Mouse (Mus musculus) MEL (cell line): ENCODE results near the gene Ddx42. TPM values are rescaled to one million over a fixed set of nuclear protein-coding genes. Genes with fewer than 3 reads are reported as not detected.

Experiments used
- DNase-seq: peaks from one replicate; pipeline ENCODE4 v3.0.0; 2011; ENCODE audit warnings: low read depth, low spot score
- H3K27ac ChIP-seq: 2 replicates; pipeline ENCODE4 v1.5.1; 2012; ENCODE audit warnings: low read depth, mild to moderate bottlenecking, control low read depth, low read length, moderate library complexity; ENCODE audit not compliant: control insufficient read depth
- H3K27me3 ChIP-seq, 2 experiments: fragments of 150-350 bp in 1 of 2; sonication (generic) in 1 of 2; 2 replicates each; pipeline ENCODE4 v1.6.1; 2012; ENCODE audit warnings: low read length in 2 of 2, mild to moderate bottlenecking in 2 of 2, improper control_type of control experiment in 1 of 2, moderate library complexity in 1 of 2; ENCODE audit not compliant: insufficient read depth in 2 of 2, control insufficient read depth in 1 of 2
- H3K36me3 ChIP-seq, 2 experiments: 2 replicates each; pipeline ENCODE4 v1.6.1; 2012 to 2014; ENCODE audit warnings: low read length in 2 of 2, improper control_type of control experiment in 1 of 2, inconsistent platforms in 1 of 2, mild to moderate bottlenecking in 1 of 2; ENCODE audit not compliant: insufficient read depth in 2 of 2, control insufficient read depth in 1 of 2
- H3K4me1 ChIP-seq, 2 experiments: fragments of 150-350 bp in 1 of 2; sonication (generic) in 1 of 2; 2 replicates each; pipeline ENCODE4 v1.6.1; 2012; ENCODE audit warnings: low read length in 2 of 2, improper control_type of control experiment in 1 of 2, mild to moderate bottlenecking in 1 of 2; ENCODE audit not compliant: insufficient read depth in 2 of 2, control insufficient read depth in 1 of 2
- H3K4me3 ChIP-seq, 2 experiments: fragments of 150-350 bp in 1 of 2; sonication (generic) in 1 of 2; 2 replicates each; pipeline ENCODE4 v1.5.1; 2012; ENCODE audit warnings: low read depth in 2 of 2, low read length in 2 of 2, mild to moderate bottlenecking in 2 of 2, moderate library complexity in 2 of 2, control low read depth in 1 of 2, improper control_type of control experiment in 1 of 2; ENCODE audit not compliant: control insufficient read depth in 1 of 2, insufficient read depth in 1 of 2
- H3K79me2 ChIP-seq: 2 replicates; pipeline ENCODE4 v1.6.1; 2012; ENCODE audit warnings: mild to moderate bottlenecking, low read length, moderate library complexity; ENCODE audit not compliant: control insufficient read depth, poor library complexity, insufficient read depth
- H3K9ac ChIP-seq: 2 replicates; pipeline ENCODE4 v1.6.1; 2012; ENCODE audit warnings: low read depth, mild to moderate bottlenecking, control low read depth, low read length, moderate library complexity; ENCODE audit not compliant: control insufficient read depth, poor library complexity, severe bottlenecking
- H3K9me3 ChIP-seq: fragments of 150-350 bp; sonication (generic); replicated peaks from 2 replicates; pipeline ENCODE4 v1.6.1; 2012; ENCODE audit warnings: mild to moderate bottlenecking, low read length, improper control_type of control experiment, moderate library complexity; ENCODE audit not compliant: insufficient read depth
- BHLHE40 ChIP-seq: IDR thresholded peaks from 2 replicates; pipeline ENCODE4 v1.6.1; 2012; ENCODE audit warnings: low read depth, mild to moderate bottlenecking, inconsistent platforms, low read length, improper control_type of control experiment, borderline replicate concordance
- CHD1 ChIP-seq: IDR thresholded peaks from 2 replicates; pipeline ENCODE4 v1.6.1; 2012; ENCODE audit warnings: low read depth, mild to moderate bottlenecking, inconsistent platforms, low read length, improper control_type of control experiment
- CHD2 ChIP-seq: IDR thresholded peaks from 2 replicates; pipeline ENCODE4 v1.6.1; 2011; ENCODE audit warnings: low read length, improper control_type of control experiment
- CTCF ChIP-seq, 3 experiments: IDR thresholded peaks in 2 of 3; conservative IDR thresholded peaks in 1 of 3; 2 replicates each; pipeline ENCODE4 v1.5.1; 2011 to 2012; ENCODE audit warnings: low read length in 3 of 3, low read depth in 2 of 3, mild to moderate bottlenecking in 2 of 3, improper control_type of control experiment in 1 of 3, inconsistent platforms in 1 of 3, mixed read lengths in 1 of 3, moderate library complexity in 1 of 3; ENCODE audit not compliant: control insufficient read depth in 1 of 3, insufficient read depth in 1 of 3, poor library complexity in 1 of 3, severe bottlenecking in 1 of 3
- E2F4 ChIP-seq: IDR thresholded peaks from 2 replicates; pipeline ENCODE4 v1.6.1; 2011; ENCODE audit warnings: low read depth, low read length, improper control_type of control experiment, borderline replicate concordance
- ELF1 ChIP-seq: IDR thresholded peaks from 2 replicates; pipeline ENCODE4 v1.6.1; 2014; ENCODE audit warnings: low read depth, mild to moderate bottlenecking, inconsistent platforms, low read length, improper control_type of control experiment, moderate library complexity
- ETS1 ChIP-seq: IDR thresholded peaks from 2 replicates; pipeline ENCODE4 v1.6.1; 2012; ENCODE audit warnings: low read depth, mild to moderate bottlenecking, inconsistent platforms, low read length, improper control_type of control experiment, moderate library complexity
- GABPA ChIP-seq: IDR thresholded peaks from 2 replicates; pipeline ENCODE4 v1.6.1; 2012; ENCODE audit warnings: low read depth, mild to moderate bottlenecking, inconsistent platforms, low read length, improper control_type of control experiment, moderate library complexity
- GATA1 ChIP-seq: IDR thresholded peaks from 2 replicates; pipeline ENCODE4 v1.6.1; 2011; ENCODE audit warnings: low read depth, low read length, improper control_type of control experiment
- HCFC1 ChIP-seq: IDR thresholded peaks from 2 replicates; pipeline ENCODE4 v1.6.1; 2012; ENCODE audit warnings: low read depth, mild to moderate bottlenecking, inconsistent platforms, low read length, improper control_type of control experiment, moderate library complexity
- JUND ChIP-seq: IDR thresholded peaks from 2 replicates; pipeline ENCODE4 v1.6.1; 2011; ENCODE audit warnings: low read depth, mild to moderate bottlenecking, improper control_type of control experiment, low read length
- KAT2A ChIP-seq: conservative IDR thresholded peaks from 2 replicates; pipeline ENCODE4 v1.6.1; 2012; ENCODE audit warnings: low read depth, low read length, improper control_type of control experiment, inconsistent platforms
- MAFK ChIP-seq: IDR thresholded peaks from 2 replicates; pipeline ENCODE4 v1.6.1; 2011; ENCODE audit warnings: low read depth, mild to moderate bottlenecking, low read length, improper control_type of control experiment, borderline replicate concordance
- MAX ChIP-seq: IDR thresholded peaks from 2 replicates; pipeline ENCODE4 v1.6.1; 2011; ENCODE audit warnings: low read length, improper control_type of control experiment
- MAZ ChIP-seq: IDR thresholded peaks from 2 replicates; pipeline ENCODE4 v1.6.1; 2012; ENCODE audit warnings: low read depth, mild to moderate bottlenecking, inconsistent platforms, low read length, improper control_type of control experiment
- MEF2A ChIP-seq: IDR thresholded peaks from 2 replicates; pipeline ENCODE4 v1.6.1; 2014; ENCODE audit warnings: low read depth, mild to moderate bottlenecking, inconsistent platforms, low read length, improper control_type of control experiment; ENCODE audit not compliant: poor library complexity, insufficient replicate concordance, severe bottlenecking; ENCODE audit errors: extremely low read depth
- MXI1 ChIP-seq: IDR thresholded peaks from 2 replicates; pipeline ENCODE4 v1.6.1; 2011; ENCODE audit warnings: mild to moderate bottlenecking, low read depth, low read length, improper control_type of control experiment
- MYB ChIP-seq: IDR thresholded peaks from 2 replicates; pipeline ENCODE4 v1.6.1; 2011; ENCODE audit warnings: mild to moderate bottlenecking, low read depth, low read length, improper control_type of control experiment
- MYC ChIP-seq: IDR thresholded peaks from 2 replicates; pipeline ENCODE4 v1.6.1; 2011; ENCODE audit warnings: low read depth, mild to moderate bottlenecking, low read length, improper control_type of control experiment, moderate library complexity
- NELFE ChIP-seq: IDR thresholded peaks from 2 replicates; pipeline ENCODE4 v1.6.1; 2011; ENCODE audit warnings: low read depth, low read length, improper control_type of control experiment
- NRF1 ChIP-seq: IDR thresholded peaks from 2 replicates; pipeline ENCODE4 v1.6.1; 2014; ENCODE audit warnings: low read depth, mild to moderate bottlenecking, inconsistent platforms, low read length, improper control_type of control experiment, moderate library complexity; ENCODE audit not compliant: poor library complexity, insufficient read depth, severe bottlenecking
- POLR2A ChIP-seq, 2 experiments: IDR thresholded peaks; 2 replicates each; pipeline ENCODE4 v1.6.1; 2011 to 2012; ENCODE audit warnings: low read length in 2 of 2, mild to moderate bottlenecking in 2 of 2, control low read depth in 1 of 2, improper control_type of control experiment in 1 of 2, low read depth in 1 of 2, moderate library complexity in 1 of 2; ENCODE audit not compliant: control insufficient read depth in 1 of 2, insufficient read depth in 1 of 2, poor library complexity in 1 of 2
- POLR2AphosphoS5 ChIP-seq: IDR thresholded peaks from 2 replicates; pipeline ENCODE4 v1.6.1; 2012; ENCODE audit warnings: low read depth, borderline replicate concordance, mild to moderate bottlenecking, inconsistent platforms, low read length, moderate library complexity, mixed read lengths
- RAD21 ChIP-seq: IDR thresholded peaks from 2 replicates; pipeline ENCODE4 v1.6.1; 2011; ENCODE audit warnings: mild to moderate bottlenecking, low read depth, low read length, improper control_type of control experiment
- RCOR1 ChIP-seq: IDR thresholded peaks from 2 replicates; pipeline ENCODE4 v1.6.1; 2012; ENCODE audit warnings: low read depth, mild to moderate bottlenecking, inconsistent platforms, low read length, improper control_type of control experiment
- SIN3A ChIP-seq: IDR thresholded peaks from 2 replicates; pipeline ENCODE4 v1.6.1; 2012; ENCODE audit warnings: low read length, improper control_type of control experiment, inconsistent platforms
- SMC3 ChIP-seq: IDR thresholded peaks from 2 replicates; pipeline ENCODE4 v1.6.1; 2011; ENCODE audit warnings: low read depth, low read length, improper control_type of control experiment
- TAL1 ChIP-seq: IDR thresholded peaks from 2 replicates; pipeline ENCODE4 v1.6.1; 2012; ENCODE audit warnings: mild to moderate bottlenecking, inconsistent platforms, low read length, moderate library complexity, mixed read lengths
- TBP ChIP-seq: IDR thresholded peaks from 2 replicates; pipeline ENCODE4 v1.8.0; 2011; ENCODE audit warnings: low read depth, low read length, improper control_type of control experiment
- TCF12 ChIP-seq: IDR thresholded peaks from 2 replicates; pipeline ENCODE4 v1.6.1; 2014; ENCODE audit warnings: low read depth, mild to moderate bottlenecking, inconsistent platforms, low read length, improper control_type of control experiment, moderate library complexity
- UBTF ChIP-seq: IDR thresholded peaks from 2 replicates; pipeline ENCODE4 v1.6.1; 2012; ENCODE audit warnings: low read depth, mild to moderate bottlenecking, inconsistent platforms, low read length, improper control_type of control experiment, moderate library complexity, borderline replicate concordance; ENCODE audit not compliant: insufficient read depth
- USF1 ChIP-seq: IDR thresholded peaks from 2 replicates; pipeline ENCODE4 v1.6.1; 2014; ENCODE audit warnings: low read depth, mild to moderate bottlenecking, inconsistent platforms, low read length, improper control_type of control experiment, moderate library complexity
- USF2 ChIP-seq, 2 experiments: IDR thresholded peaks; 2 replicates each; pipeline ENCODE4 v1.6.1; 2011 to 2012; ENCODE audit warnings: improper control_type of control experiment in 2 of 2, low read length in 2 of 2, borderline replicate concordance in 1 of 2, inconsistent platforms in 1 of 2, low read depth in 1 of 2, mild to moderate bottlenecking in 1 of 2; ENCODE audit not compliant: insufficient read depth in 1 of 2
- ZC3H11A ChIP-seq: IDR thresholded peaks from 2 replicates; pipeline ENCODE4 v1.6.1; 2012; ENCODE audit warnings: low read depth, mild to moderate bottlenecking, inconsistent platforms, low read length, improper control_type of control experiment
- ZKSCAN1 ChIP-seq: IDR thresholded peaks from 2 replicates; pipeline ENCODE4 v1.6.1; 2012; ENCODE audit warnings: low read depth, mild to moderate bottlenecking, inconsistent platforms, low read length, improper control_type of control experiment, moderate library complexity
- ZMIZ1 ChIP-seq: IDR thresholded peaks from 2 replicates; pipeline ENCODE4 v1.6.1; 2012; ENCODE audit warnings: low read depth, mild to moderate bottlenecking, inconsistent platforms, low read length, improper control_type of control experiment, moderate library complexity
- polyA plus RNA-seq, 2 experiments: library from polyadenylated mRNA; stranded (reverse) in 1 of 2; unstranded in 1 of 2; fragments of >175 nt in 1 of 2; fragments of >200 nt in 1 of 2; gene quantifications; 2 replicates each; pipeline versions ENCODE4 v1.2.1 to v1.2.4; 2012; ENCODE audit warnings: low replicate concordance in 2 of 2, low read depth in 1 of 2; ENCODE audit not compliant: insufficient read length in 2 of 2, insufficient read depth in 1 of 2, missing spikeins in 1 of 2
- total RNA-seq: library from RNA; depleted of rRNA; stranded (reverse); fragments of 300-350 nt; gene quantifications from 2 replicates; pipeline ENCODE4 v1.2.3, GENCODE M21; 2012

The Ddx42 gene
- total and polyA plus RNA-seq, 3 experiments: 56.1 to 57.7 TPM; not detected in 1

DNA sequence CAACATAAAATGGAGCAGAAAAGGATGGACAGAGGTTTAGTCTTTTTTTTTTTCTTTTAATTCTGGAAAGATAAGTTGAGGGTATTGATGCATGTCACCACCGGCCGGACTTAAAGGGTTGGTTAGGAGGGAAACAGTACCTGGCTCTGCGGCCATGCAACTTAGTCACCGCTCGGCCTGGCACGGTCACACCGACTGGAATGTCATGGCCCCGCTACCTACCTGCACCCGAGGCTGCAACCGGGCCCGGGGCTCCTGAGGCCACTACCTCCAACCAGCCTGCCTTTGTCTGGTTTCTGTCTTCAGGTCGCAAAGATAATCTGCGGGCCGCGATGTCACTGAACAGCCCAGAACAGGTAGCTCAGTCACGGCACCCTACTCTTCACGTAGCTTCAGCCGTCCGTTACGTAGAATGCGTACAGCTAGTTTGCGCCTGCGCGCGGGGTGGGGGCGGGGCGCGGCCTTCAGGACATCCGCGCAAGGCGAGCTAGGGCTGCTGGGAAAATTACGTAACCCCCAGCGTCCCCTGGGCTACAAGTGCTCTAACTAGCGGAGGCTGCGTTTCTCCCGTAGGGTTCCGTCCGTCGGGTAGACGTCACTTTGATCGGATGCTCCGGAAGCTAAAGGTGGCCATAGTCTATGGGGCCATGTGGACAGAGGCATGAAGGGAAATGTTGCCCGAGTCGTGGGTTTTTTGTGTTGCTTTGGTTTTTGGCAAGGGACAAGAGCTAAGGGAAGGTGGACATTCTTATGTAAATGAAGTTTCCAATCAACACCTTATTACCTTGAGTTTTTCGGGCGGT, 598 bp upstream of the Ddx42 start, which contains the start of gene Ccdc47:
Gene Ccdc47, minus strand, starts transcription at position 418 of the 803 bp plus-strand sequence.
- peak within 1 kb of the TSS; percentile 86 to 92 for H3K4me3 ChIP-seq
- H3K27ac ChIP-seq: peak within 1 kb of the TSS; percentile 95
- no peaks in the 10 kb centered on the region for H3K27me3 ChIP-seq
- H3K4me1 ChIP-seq: peaks cover 0 to 19% of the 10 kb centered on the region in 2 experiments; a peak in 3 of 4 replicates
- peak within 1 kb of the TSS; percentile 91 for H3K9ac ChIP-seq
- peaks cover 17 to 32% of the 10 kb centered on the region in 2 experiments for H3K36me3 ChIP-seq
- DNase-seq: peak; percentile 100
- peaks cover 63% of the 10 kb centered on the region for H3K79me2 ChIP-seq
- no peaks in the 10 kb centered on the region for H3K9me3 ChIP-seq
- TF ChIP-seq NRF1: peak; percentile 93
- no peak for TF ChIP-seq RCOR1
- TF ChIP-seq HCFC1: peak; percentile 86
- no peak for TF ChIP-seq RAD21
- TF ChIP-seq E2F4: no peak
- TF ChIP-seq SMC3: no peak
- TF ChIP-seq TBP: no peak
- no peak for TF ChIP-seq MAZ
- no peak for TF ChIP-seq JUND
- TF ChIP-seq MYB: no peak
- TF ChIP-seq MAX: peak; percentile 92
- no peak for TF ChIP-seq CHD2
- peak; percentile 85 for TF ChIP-seq MXI1
- no peak for TF ChIP-seq UBTF
- no peak for TF ChIP-seq ELF1
- no peak for TF ChIP-seq CHD1
- no peak for TF ChIP-seq MEF2A
- TF ChIP-seq SIN3A: peak; percentile 80; the same call in 1 of the 2 replicates
- no peak for TF ChIP-seq BHLHE40
- TF ChIP-seq GATA1: no peak
- TF ChIP-seq ZKSCAN1: no peak
- TF ChIP-seq MYC: peak; percentile 100
- no peak for TF ChIP-seq TAL1
- no peak for TF ChIP-seq ZMIZ1
- TF ChIP-seq ETS1: no peak
- no peak for TF ChIP-seq USF2 (IDR thresholded peaks at IDR 0.05; ENCODE audit: borderline replicate concordance in 1 of 2, insufficient read depth in 1 of 2, low read depth in 1 of 2, low read length in 2 of 2)
- TF ChIP-seq ZC3H11A: no peak
- TF ChIP-seq POLR2AphosphoS5: 0 out of 2 replicates have a peak, but pooled peaks have one; percentile 33
- TF ChIP-seq POLR2A (IDR thresholded peaks at IDR 0.05; ENCODE audit: control insufficient read depth in 1 of 2, insufficient read depth in 1 of 2, low read depth in 1 of 2, low read length in 2 of 2, poor library complexity in 1 of 2): peak; percentile 60 to 91
- TF ChIP-seq CTCF (IDR thresholded peaks at IDR 0.05 in 2 of 3, conservative IDR thresholded peaks at IDR 0.05 in 1 of 3; ENCODE audit: control insufficient read depth in 1 of 3, insufficient read depth in 1 of 3, low read depth in 2 of 3, low read length in 3 of 3, poor library complexity in 1 of 3, severe bottlenecking in 1 of 3): no peak
- 0 out of 2 replicates have a peak, but pooled peaks have one; percentile 19 for TF ChIP-seq TCF12
- TF ChIP-seq GABPA: no peak
- no peak; the same call in 1 of the 2 replicates for TF ChIP-seq NELFE
- no peak for TF ChIP-seq KAT2A
- peak; percentile 49; the same call in 1 of the 2 replicates for TF ChIP-seq USF1
- no peak for TF ChIP-seq MAFK
